Mouse (Mus musculus) thymus, postnatal 0 days (tissue): ENCODE data around the gene Mgat5. TPM values are rescaled to one million over a fixed set of nuclear protein-coding genes. Genes with fewer than 3 reads are reported as not detected.

Source experiments
- DNase-seq: peaks from one replicate; pipeline ENCODE4 v3.0.0-alpha.2; 2015; ENCODE audit warnings: low spot score
- polyA plus RNA-seq: library from polyadenylated mRNA; unstranded; fragments of >200 nt; fragmentation: Nextera tagmentation; extraction: Ambion mirVana; gene quantifications from 2 replicates; pipeline ENCODE4 v1.2.1, GENCODE M21; 2015

The Mgat5 gene
- polyA plus RNA-seq, 1 experiment from 2014 or later: 9.9 TPM

DNA sequence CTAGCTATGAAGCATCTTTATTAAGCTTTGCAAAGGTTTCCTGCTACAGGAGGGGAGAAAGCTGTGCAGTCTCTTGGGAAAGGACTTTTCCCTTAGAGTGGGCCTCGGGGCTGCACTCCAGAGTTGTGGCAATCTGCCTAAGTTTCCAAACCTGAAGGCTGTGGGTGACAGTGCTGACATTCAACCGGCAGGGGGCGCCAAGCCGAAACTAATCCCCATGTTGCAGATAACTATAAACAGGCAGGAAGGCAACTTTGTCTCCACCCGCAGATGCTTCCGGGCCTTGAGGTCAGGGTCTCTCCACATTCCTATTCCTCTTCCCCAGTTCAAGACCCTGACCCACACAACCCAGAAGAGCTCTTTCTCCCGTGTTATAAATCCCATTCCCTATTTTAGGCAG, 280.0 kb downstream of the Mgat5 start:
- DNase-seq: peak; percentile 51

GRCm38 (mm10) chr1:127487161-127487560, 282.3 kb downstream of the Mgat5 start:
- peak; percentile 54 for DNase-seq

DNA sequence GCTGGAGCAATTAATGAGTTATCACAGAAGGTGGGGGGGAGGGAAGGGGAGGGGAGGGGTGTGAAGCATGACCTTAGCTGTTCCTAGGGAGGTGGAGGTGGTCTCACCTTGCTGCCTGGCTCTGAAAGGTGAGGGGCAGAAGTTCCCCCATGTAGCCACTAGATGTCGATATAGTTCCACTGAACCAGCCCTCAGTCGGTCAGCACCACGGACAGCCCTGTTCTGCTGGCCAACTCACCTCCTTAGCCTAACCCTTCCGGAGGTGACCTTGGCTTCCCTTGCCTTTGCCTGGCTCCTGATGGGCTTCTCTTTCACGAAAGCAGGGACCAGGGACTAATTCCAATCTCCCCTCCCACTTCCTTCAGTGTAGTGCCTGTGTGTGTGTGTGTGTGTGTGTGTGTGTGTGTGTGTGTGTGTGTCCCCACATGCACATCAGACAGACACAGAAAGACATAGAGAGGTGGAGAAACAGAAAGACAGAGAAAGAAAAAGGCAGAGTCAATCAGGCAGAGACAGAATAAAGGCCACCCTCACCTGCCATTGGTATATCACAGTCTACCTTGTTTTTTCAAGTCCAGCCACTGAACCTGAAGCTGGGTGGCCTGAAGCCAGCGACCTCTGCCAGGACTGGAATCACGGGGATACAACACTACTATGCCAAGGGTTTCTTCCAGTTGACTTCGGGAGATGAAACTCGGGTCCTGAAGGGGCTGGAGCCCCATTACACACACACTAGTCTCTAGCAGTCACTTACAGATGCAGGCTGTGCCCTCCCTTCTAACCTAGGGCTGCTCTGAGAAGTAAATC, 292.1 kb downstream of the Mgat5 start:
- peak; percentile 62 for DNase-seq

- DNase-seq: no peak
Measured at GRCm38 (mm10) chr1:127498746-127499145, 293.9 kb downstream of the Mgat5 start.

DNA sequence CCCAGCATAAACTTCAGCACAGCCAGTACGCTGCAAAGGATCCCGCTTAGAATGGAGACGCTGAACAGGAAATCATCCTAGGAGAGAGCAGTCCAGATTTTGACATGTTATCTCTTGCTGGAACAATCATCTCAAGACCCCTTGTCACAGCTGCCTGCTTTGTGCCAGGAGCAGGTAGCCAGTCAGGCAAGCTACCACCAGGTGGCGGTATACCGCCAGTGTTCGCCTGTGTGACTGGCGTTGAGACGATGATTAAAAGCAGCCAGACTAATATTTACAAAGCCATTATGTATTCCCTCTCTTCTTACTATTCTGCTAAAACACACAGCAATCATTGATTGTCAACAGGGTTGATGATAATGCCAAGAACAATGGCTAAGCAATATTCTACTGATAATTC, 295.4 kb downstream of the Mgat5 start:
- peak; percentile 73 for DNase-seq

DNA sequence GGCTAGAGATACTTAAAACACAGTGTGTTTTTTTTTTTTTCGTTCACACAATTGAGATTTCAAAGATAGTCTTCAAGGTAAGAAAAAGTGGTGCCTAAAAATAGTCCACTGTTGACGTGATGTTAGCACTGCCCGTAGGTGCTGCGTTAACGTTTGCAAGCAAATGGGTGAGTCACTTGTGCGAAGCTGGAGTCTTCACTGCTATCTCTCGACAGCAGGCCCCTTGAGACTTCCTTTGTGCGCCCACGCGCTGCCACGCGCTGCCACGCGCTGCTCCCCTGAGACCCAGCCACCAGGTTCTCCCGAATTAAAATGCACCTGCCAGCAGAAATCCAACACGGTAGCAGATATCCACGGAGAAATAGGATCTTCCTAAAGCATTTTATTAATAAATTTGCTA, 295.9 kb downstream of the Mgat5 start:
- DNase-seq: no peak

GRCm38 (mm10) chr1:127507042-127507650, 302.3 kb downstream of the Mgat5 start:
- no peak for DNase-seq

- no peak for DNase-seq
Measured at GRCm38 (mm10) chr1:127508067-127508739, 303.4 kb downstream of the Mgat5 start.

DNA sequence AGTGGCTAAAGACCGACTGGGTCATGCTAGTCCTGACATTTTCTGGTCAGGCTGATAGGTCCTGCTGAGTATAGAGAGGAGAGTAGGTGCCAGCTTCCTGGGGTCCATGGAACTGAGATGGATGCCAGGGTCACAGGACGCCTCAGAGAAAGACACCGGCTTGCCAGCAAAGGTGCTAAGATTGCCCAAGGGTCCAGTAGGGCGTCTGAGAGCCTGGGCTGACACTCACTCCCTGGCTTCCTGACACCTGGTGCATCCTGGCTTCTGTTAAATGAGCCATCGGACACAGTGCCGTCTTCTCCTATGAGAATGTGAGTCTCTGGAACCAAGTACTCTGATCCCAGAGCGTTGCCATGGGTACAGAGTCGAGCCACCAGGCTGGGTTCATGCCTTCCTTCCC, 304.1 kb downstream of the Mgat5 start:
- DNase-seq: no peak

- DNase-seq: no peak
Measured at GRCm38 (mm10) chr1:127511362-127511761, 306.5 kb downstream of the Mgat5 start.

- no peak for DNase-seq
Measured at GRCm38 (mm10) chr1:127512709-127513108, 307.9 kb downstream of the Mgat5 start.

- no peak for DNase-seq
Measured at GRCm38 (mm10) chr1:127513140-127513539, 308.3 kb downstream of the Mgat5 start.

- DNase-seq: no peak
Measured at GRCm38 (mm10) chr1:127513664-127514063, 308.8 kb downstream of the Mgat5 start.

- DNase-seq: no peak
Measured at GRCm38 (mm10) chr1:127514479-127514878, 309.7 kb downstream of the Mgat5 start.

DNA sequence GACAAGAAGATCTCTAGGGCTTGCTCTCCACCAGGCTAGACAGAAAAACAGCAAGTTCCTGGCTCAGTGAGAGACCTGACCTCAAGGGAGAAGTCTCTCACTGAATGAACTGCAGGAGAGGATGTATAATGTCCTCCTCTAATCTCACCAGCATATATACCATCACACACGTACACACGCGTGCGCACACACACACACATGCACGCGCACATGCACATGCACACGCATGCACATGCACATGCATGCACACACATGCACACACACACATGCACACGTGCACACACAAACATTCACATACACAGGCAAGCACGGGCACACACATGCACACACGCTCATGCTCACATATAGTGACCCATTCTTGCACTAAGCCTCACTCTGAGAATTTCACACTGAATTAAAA, 310.1 kb downstream of the Mgat5 start:
- no peak for DNase-seq

DNA sequence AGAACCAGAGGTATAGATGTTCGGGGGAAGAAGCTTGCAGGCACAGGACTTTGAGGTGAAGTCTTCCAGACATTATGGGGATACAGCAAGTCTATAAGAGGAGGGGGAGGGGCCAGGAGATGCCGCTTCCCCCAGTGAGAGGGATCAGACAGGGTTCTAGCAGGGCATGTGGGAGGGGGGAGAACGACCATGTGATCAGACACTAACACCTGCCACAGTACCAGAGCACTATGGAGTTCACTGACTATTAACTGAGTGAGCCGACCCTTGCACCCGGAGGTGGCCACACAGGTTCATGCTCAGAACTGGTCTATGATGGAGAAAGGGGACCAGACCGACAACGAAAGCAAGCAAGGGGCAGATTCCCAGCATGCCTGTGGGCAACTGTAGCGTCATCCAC, 318.5 kb downstream of the Mgat5 start:
- DNase-seq: no peak

DNA sequence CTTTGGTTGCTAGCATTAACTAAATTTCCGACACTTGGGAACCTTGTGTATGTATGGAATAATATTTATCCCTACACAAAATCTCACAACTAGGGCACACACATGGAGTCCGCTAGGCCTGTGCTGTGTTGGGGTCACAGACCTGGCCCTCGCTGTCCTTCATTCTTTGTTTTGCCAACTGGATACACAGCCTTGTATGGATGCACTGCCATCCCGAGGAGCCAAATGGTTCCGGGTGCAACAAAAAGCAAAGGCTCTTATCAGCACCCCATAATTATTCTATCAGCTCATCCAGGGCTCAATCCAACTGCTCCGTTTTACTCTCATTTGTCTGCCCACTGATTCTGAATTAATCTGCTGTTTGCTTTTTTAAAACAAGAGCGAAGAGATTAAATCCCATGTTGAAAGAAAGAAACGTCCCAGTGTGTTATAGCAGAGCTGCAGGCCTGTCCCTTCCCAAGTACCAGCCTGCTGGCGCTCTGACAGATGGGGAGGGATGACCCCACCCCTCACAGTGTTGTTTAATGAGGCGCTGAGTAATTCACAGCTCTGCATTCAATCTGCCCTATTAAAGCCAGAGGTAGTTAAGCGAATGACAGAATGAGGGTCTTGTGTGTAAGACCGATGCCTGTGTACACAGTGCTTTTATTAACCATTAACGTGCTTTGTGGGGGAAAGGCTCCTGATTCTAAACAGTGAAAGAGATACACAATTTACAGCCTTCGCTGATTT, 326.2 kb downstream of the Mgat5 start:
- no peak for DNase-seq

DNA sequence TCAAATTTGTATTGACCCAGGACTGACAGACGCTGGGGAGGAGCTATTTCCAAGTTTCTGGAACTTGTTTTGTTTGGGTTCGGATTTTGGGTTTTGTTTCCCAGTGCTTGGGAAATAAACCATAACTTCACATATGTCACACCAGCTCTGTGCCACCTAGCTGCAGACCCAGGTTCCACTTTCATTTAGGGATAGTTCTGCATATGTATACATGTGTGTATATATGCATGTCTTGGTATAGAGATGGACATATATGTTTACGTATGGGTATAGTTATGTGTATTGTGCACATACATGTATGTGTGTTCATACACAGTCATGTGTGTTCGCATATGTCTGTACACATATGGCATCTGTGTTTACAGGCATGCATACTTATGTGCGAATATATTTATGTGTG, 326.9 kb downstream of the Mgat5 start:
- no peak for DNase-seq

DNA sequence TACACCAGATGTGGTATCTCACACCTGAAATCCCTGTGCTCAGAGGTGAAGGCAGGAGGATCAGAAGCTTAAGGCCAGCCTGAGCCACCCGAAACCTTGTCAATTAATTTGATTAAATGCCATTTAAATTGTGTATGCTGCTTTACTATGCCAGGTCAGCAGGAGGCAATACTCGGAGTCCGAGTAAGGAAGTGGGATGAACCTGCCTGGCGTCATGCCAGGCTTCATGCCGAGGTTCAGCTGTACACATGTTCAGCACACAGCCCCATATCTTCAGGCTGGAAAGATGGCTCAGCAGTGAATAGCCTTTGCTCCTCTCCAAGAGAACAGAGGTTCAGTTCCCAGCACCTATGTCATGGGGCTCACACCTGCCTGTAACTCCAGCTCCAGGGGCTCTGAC, 331.6 kb downstream of the Mgat5 start:
- no peak for DNase-seq

GRCm38 (mm10) chr1:127537204-127538038, 332.6 kb downstream of the Mgat5 start:
- no peak for DNase-seq
